Mouse (Mus musculus) liver, embryonic 16.5 days (tissue): ENCODE data around the gene Atp8b5. TPM values are rescaled to one million over a fixed set of nuclear protein-coding genes. Genes with fewer than 3 reads are reported as not detected.

Experiments
- ATAC-seq: fragments of 200-750 bp; cut with Nextera tagmentation; 2 replicates; pipeline ENCODE4 v1.8.0; 2017; ENCODE audit warnings: low read depth, mild to moderate bottlenecking, moderate number of reproducible peaks, moderate library complexity
- H3K27ac ChIP-seq: fragments of 300-500 bp; sonication (generic); 2 replicates; pipeline ENCODE4 v1.5.1; 2014; ENCODE audit warnings: mild to moderate bottlenecking, low read length
- H3K27me3 ChIP-seq: fragments of 300-500 bp; sonication (generic); 2 replicates; pipeline ENCODE4 v1.6.1; 2014; ENCODE audit warnings: low read depth, low read length, mixed read lengths; ENCODE audit not compliant: control insufficient read depth, insufficient read depth
- H3K36me3 ChIP-seq: fragments of 300-500 bp; sonication (generic); 2 replicates; pipeline ENCODE4 v1.6.1; 2014; ENCODE audit warnings: mild to moderate bottlenecking; ENCODE audit not compliant: control insufficient read depth, insufficient read depth
- H3K4me1 ChIP-seq: fragments of 300-500 bp; sonication (generic); 2 replicates; pipeline ENCODE4 v1.6.1; 2014; ENCODE audit warnings: low read depth, low read length, mixed read lengths; ENCODE audit not compliant: control insufficient read depth
- H3K4me2 ChIP-seq: fragments of 300-500 bp; sonication (generic); 2 replicates; pipeline ENCODE4 v1.6.1; 2014; ENCODE audit warnings: low read depth, low read length, mixed read lengths
- H3K4me3 ChIP-seq: fragments of 300-500 bp; sonication (generic); 2 replicates; pipeline ENCODE4 v1.5.1; 2014; ENCODE audit warnings: low read depth, mild to moderate bottlenecking, low read length
- H3K9ac ChIP-seq: fragments of 300-500 bp; sonication (generic); 2 replicates; pipeline ENCODE4 v1.6.1; 2014; ENCODE audit warnings: low read depth, low read length
- H3K9me3 ChIP-seq: fragments of 300-500 bp; sonication (generic); replicated peaks from 2 replicates; pipeline ENCODE4 v1.6.1; 2016; ENCODE audit warnings: low read length; ENCODE audit not compliant: control insufficient read depth
- WGBS: fragments of 180-500 bp; shearing (Covaris S2); extraction: QIAGEN DNeasy Blood & Tissue Kit; methylation state at CpG from one replicate; pipeline ENCODE4 v1.1.7; 2014; ENCODE audit not compliant: insufficient replicate concordance; 5-methylcytosine and 5-hydroxymethylcytosine counted together
- polyA plus RNA-seq: library from polyadenylated mRNA; unstranded; fragments of >200 nt; fragmentation: Nextera tagmentation; extraction: Ambion mirVana; gene quantifications from 2 replicates; pipeline ENCODE4 v1.2.1, GENCODE M21; 2015

Atp8b5 gene
- polyA plus RNA-seq, 1 experiment from 2014 or later, result 0.09 TPM

DNA sequence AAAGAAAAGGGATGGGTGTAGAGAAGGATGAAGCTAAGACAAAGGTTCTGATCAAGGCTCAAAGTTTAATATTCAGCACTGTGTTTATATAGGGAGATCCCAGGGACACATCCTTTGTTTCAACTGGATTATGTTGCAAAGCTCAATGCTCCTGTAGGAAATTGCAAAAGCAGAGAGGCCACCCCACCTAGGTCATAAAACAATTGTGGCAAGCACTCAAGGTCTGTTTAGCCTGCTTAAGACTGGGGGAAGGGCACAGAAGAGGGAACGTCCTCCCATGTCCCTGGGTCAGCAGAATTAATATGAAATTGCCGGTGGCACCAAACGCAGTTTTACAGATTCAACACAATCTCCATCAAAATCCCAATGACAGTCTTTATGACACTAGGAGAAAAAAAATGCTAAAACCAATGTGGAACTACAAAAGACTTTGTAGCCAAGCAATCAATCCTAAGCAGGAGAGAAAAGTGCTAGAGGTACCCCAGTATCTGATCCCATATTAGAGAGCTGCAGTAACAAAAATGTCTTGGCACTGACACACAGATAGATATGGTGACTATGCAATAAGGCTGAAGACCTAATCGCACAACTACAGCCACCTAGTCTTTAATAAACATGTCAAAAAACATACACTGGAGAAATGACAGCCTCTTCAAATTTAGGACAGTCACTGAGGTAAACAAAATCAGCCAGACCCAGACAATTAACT, 73.3 kb downstream of the Atp8b5 start:
- ATAC-seq, result no peak
- no peaks in the 10 kb centered on the region for H3K27me3 ChIP-seq

DNA sequence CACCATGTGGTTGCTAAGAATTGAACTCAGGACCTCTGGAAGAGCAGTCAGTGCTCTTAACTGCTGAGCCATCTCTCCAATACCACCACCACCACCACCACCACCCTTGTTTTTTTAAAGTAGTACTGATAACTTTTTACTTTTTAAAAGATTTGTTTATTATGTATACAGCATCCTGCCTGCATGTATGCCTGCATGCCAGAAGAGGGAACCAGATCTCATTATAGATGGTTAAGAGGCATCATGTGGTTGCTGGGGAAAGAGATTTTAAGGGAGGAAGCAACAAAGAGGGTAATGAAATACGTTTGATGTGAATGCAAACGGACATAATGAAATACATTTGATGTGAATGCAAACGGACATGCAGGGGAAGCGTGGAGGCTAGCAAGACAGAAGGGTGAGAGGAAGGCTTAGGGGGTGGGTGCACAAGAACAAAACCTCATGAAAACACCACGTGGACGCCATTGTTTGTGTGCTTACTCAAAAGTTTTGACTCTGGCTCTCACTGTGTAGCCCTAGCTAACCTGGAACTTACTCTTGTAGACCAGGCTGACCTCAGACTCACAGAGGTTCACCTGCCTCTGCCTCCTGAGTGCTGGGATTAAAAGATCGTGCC, 74.4 kb downstream of the Atp8b5 start:
- no peaks in the 10 kb centered on the region for H3K36me3 ChIP-seq
- 64% methylated on average over 7 of the region's 7 CpGs for WGBS
- H3K9me3 ChIP-seq, result peaks cover 2% of the 10 kb centered on the region; the same call in 1 of the 2 replicates
- H3K4me1 ChIP-seq, result no peaks in the 10 kb centered on the region
- no peak overlapping the region for H3K4me3 ChIP-seq
- H3K4me2 ChIP-seq, result no peak overlapping the region
- H3K27ac ChIP-seq, result no peak overlapping the region
- H3K9ac ChIP-seq, result no peak overlapping the region
- ATAC-seq, result no peak
- H3K27me3 ChIP-seq, result no peaks in the 10 kb centered on the region

More for the DNA sequence above, 73.3 kb downstream of the Atp8b5 start:
- Histone ChIP-seq H3K9me3 (peaks cover 3% of the 10 kb centered on the region; the same call in 1 of the 2 replicates), H3K4me2 (no peak overlapping the region), H3K4me1 (no peaks in the 10 kb centered on the region), H3K4me3 (no peak overlapping the region), H3K9ac (no peak overlapping the region), H3K27ac (no peak overlapping the region), H3K36me3 (no peaks in the 10 kb centered on the region)
- WGBS, result 62% methylated on average over 4 of the region's 4 CpGs

DNA sequence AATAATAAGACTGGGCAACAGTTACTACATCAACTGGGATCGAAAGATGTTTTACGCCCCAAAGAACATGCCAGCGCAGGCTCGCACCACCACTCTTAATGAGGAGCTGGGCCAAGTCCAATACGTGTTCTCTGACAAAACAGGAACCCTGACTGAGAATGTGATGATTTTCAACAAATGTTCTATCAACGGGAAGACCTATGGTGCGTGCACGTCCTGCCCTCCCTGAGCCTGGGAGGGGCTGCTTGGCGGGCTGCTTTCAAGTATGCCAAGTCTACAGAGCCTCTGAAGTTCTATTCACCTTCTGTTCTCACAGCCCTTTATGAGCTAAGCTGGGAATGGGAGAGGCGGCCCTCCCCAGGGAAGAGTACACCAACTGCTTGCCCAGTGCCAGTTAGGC, 75.5 kb downstream of the Atp8b5 start:
- H3K4me1 ChIP-seq, result no peaks in the 10 kb centered on the region
- H3K9ac ChIP-seq, result no peak overlapping the region
- H3K27me3 ChIP-seq, result no peaks in the 10 kb centered on the region
- H3K4me3 ChIP-seq, result no peak overlapping the region
- H3K36me3 ChIP-seq, result no peaks in the 10 kb centered on the region
- ATAC-seq, result no peak
- no peak overlapping the region for H3K4me2 ChIP-seq
- H3K27ac ChIP-seq, result no peak overlapping the region
- WGBS, result 71% methylated on average over 10 of the region's 10 CpGs
- no peaks in the 10 kb centered on the region for H3K9me3 ChIP-seq

DNA sequence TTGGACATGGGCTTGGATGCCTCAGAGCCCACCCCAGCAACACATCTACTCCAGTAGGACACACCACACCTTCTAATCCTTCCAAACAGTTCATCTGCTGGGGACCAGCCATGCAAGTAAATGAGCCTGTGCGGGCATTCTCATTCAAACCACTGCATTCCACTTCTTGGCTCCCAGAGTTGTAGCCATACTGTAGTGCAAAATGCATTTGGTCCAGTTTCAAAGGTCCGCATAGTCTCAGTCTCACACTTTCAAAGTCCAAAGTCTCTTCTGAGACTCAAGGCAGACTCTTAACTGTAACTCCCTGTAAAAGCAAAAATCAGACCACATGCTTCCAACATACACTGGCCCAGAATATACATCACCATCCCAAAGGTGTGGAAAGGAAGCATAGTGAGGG, 78.0 kb downstream of the Atp8b5 start:
- no peak overlapping the region for H3K4me2 ChIP-seq
- no peak overlapping the region for H3K9ac ChIP-seq
- H3K9me3 ChIP-seq, result no peaks in the 10 kb centered on the region
- no peak overlapping the region for H3K27ac ChIP-seq
- no peak overlapping the region for H3K4me3 ChIP-seq
- ATAC-seq, result no peak
- 62% methylated on average over 2 of the region's 2 CpGs for WGBS
- H3K36me3 ChIP-seq, result no peaks in the 10 kb centered on the region
- H3K4me1 ChIP-seq, result no peaks in the 10 kb centered on the region
- no peaks in the 10 kb centered on the region for H3K27me3 ChIP-seq

DNA sequence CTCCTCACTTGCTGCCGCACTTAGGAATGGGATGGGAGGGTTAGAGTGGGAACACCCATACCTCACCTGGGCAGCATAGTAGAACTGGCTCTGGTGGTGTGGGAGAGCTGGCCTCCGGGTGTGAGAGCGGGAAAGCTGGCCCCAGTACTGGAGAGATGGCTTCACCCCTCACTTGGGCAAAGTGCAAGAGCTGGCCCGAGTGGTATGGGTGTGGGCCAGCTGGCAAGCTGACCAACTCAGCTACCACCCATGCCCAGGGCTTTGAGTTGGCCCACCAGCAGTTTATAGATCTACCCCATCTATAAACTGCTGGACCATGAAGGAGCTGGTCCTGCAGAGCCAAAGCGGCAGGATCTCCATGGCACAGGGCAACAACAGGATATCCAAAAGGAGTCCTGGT, 82.2 kb downstream of the Atp8b5 start:
- Histone ChIP-seq H3K9me3 (no peaks in the 10 kb centered on the region), H3K36me3 (no peaks in the 10 kb centered on the region), H3K9ac (no peak overlapping the region), H3K27ac (no peak overlapping the region), H3K27me3 (no peaks in the 10 kb centered on the region), H3K4me2 (no peak overlapping the region), H3K4me1 (no peaks in the 10 kb centered on the region), H3K4me3 (no peak overlapping the region)
- WGBS, result 65% methylated on average over 5 of the region's 5 CpGs
- no peak for ATAC-seq

DNA sequence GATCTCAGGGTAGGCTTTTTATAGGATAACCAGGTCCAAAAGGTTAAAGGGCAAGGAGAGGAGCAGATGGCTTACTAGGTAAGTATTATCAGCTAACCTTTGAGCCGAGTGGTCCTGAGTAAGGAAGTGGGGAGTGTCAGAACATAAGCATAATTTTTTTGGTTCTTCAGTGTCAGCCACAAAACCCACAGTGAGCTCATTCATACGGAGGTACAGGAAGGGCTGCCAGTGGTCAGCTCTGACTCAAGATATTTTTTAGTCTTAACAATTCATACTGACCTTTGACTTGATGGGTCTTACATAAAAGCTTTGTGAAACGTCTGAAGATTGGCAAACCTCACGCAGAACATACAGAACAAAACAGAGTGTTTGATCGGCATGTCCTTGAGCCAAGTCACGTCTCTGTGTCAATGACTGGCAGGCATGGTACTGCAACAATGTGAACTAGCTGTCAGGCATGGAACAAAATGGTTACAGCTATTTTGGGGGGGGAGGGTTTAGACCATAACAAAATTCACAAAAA, 83.1 kb downstream of the Atp8b5 start:
- Histone ChIP-seq H3K27me3 (no peaks in the 10 kb centered on the region), H3K9me3 (no peaks in the 10 kb centered on the region), H3K4me3 (no peak overlapping the region), H3K9ac (no peak overlapping the region), H3K4me2 (no peak overlapping the region), H3K4me1 (no peaks in the 10 kb centered on the region), H3K36me3 (no peaks in the 10 kb centered on the region), H3K27ac (no peak overlapping the region)
- WGBS, result 28% methylated on average over 6 of the region's 6 CpGs
- ATAC-seq, result no peak

DNA sequence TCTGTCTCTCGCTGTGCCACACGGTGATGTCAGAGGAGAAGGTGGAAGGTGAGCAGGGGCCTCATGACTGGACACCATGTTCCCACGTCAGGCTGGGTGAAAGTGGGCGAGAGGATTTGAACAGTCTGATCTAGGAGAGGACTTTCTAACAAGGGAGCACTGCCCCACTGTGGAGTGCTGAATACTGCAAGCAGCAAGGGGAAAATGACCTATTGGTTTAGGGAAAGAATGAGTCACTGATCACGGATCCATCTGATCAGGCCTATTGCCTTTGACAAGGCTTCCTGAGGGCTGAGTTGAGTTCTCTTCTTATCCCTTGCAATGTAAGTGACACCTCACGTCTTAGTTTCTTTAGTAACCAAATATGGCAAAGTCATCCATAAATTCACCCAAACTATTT, 86.7 kb downstream of the Atp8b5 start:
- no peak for ATAC-seq
- no peaks in the 10 kb centered on the region for H3K36me3 ChIP-seq
- no peak overlapping the region for H3K4me3 ChIP-seq
- no peak overlapping the region for H3K4me2 ChIP-seq
- H3K27ac ChIP-seq, result no peak overlapping the region
- H3K4me1 ChIP-seq, result no peaks in the 10 kb centered on the region
- WGBS, result 61% methylated on average over 6 of the region's 6 CpGs
- no peaks in the 10 kb centered on the region for H3K9me3 ChIP-seq
- no peak overlapping the region for H3K9ac ChIP-seq
- no peaks in the 10 kb centered on the region for H3K27me3 ChIP-seq

DNA sequence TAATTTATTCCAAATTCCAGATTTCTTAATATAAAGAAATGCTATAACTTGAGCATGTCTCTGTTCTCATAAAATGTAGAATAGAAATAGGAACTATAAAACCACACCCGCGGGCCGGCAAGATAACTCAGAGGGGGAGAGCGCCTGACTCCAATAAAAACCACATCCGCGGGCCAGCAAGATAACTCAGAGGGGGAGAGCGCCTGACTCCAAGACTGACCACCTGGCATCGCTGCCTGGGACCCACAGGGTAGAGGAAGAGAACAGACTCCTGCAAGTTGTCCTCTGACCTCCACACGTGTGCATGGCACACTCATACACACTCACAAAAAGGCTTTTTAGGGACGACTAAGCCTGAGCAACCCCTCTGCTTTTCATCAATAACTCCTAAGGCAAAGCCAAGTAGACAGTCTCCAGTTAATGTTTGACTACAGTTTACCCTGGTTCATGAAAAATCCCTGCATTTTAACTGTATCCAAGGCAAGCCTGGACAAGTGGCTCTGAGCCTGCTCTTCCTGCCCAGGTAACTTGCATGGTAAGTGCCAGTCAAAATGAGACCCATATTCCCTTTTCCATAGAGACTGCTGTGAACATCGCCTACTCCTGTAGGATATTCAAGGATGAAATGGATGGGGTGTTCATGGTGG, 98.1 kb downstream of the Atp8b5 start:
- ATAC-seq, result no peak
- Histone ChIP-seq H3K9me3 (no peaks in the 10 kb centered on the region), H3K4me3 (no peak overlapping the region), H3K4me2 (no peak overlapping the region), H3K4me1 (no peaks in the 10 kb centered on the region; the same call in none of the 2 replicates), H3K27ac (no peak overlapping the region), H3K36me3 (no peaks in the 10 kb centered on the region), H3K27me3 (no peaks in the 10 kb centered on the region), H3K9ac (no peak overlapping the region)
- 33% methylated on average over 11 of the region's 11 CpGs for WGBS

DNA sequence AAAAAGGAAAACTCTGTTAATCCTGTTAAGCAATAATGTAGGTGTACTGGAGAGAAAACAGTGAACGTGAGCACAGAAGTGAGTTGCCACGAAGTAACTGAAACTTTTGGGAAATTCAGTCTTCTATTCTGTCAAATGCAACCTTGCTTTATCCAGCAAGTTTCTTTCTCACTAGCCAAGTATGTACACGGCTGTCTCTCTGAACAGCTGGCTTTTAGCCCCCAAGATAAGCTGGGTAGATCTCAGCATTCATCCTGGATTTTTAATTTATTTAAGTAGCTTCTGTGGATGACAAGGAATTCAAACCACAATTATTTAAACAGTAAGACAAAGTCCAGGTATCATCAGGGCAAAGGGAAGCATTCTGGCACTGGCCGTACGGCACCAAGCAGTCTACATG, 100.3 kb downstream of the Atp8b5 start:
- no peaks in the 10 kb centered on the region for H3K36me3 ChIP-seq
- no peaks in the 10 kb centered on the region; the same call in none of the 2 replicates for H3K4me1 ChIP-seq
- H3K27ac ChIP-seq, result no peak overlapping the region
- no peak overlapping the region for H3K4me3 ChIP-seq
- H3K27me3 ChIP-seq, result 0 out of 2 replicates have a peak, but pooled peaks cover 2% of the 10 kb centered on the region
- no peaks in the 10 kb centered on the region for H3K9me3 ChIP-seq
- WGBS, result 63% methylated on average over 5 of the region's 5 CpGs
- H3K4me2 ChIP-seq, result no peak overlapping the region
- ATAC-seq, result no peak
- H3K9ac ChIP-seq, result no peak overlapping the region
